Mouse (Mus musculus): Measurements from ENCODE around the gene Kif5a. TPM values are rescaled to one million over a fixed set of nuclear protein-coding genes. Genes with fewer than 3 reads are reported as not detected.
A peak's percentile ranks its signal among the peaks of the same experiment; 100 is the strongest.

The Kif5a gene
- polyA plus RNA-seq, 1 experiment from 2014 or later = 115 TPM

GRCm38 (mm10) chr10:127188465-127189115 lies 74.6 kb downstream of the Kif5a start:
- WGBS = under 1% methylated on average over 36 of the region's 46 CpGs
- Histone ChIP-seq H3K36me3 (ENCODE audit: control insufficient read depth, insufficient read depth, low read length) (peaks cover 13% of the 10 kb centered on the region), H3K4me2 (ENCODE audit: low read length) (peak overlapping the region; percentile 96), H3K4me1 (ENCODE audit: control insufficient read depth, insufficient read depth, low read depth, low read length) (peaks cover 22% of the 10 kb centered on the region), H3K27ac (ENCODE audit: low read depth, low read length) (peak overlapping the region; percentile 74), H3K4me3 (ENCODE audit: low read length) (peak overlapping the region; percentile 70), H3K9me3 (ENCODE audit: control insufficient read depth, low read length) (no peaks in the 10 kb centered on the region), H3K27me3 (replicated peaks; ENCODE audit: control insufficient read depth, insufficient read depth, low read length) (no peaks in the 10 kb centered on the region; the same call in 1 of the 2 replicates), H3K9ac (ENCODE audit: low read depth, low read length) (peak overlapping the region; percentile 87)
- ATAC-seq = peak; percentile 87

DNA sequence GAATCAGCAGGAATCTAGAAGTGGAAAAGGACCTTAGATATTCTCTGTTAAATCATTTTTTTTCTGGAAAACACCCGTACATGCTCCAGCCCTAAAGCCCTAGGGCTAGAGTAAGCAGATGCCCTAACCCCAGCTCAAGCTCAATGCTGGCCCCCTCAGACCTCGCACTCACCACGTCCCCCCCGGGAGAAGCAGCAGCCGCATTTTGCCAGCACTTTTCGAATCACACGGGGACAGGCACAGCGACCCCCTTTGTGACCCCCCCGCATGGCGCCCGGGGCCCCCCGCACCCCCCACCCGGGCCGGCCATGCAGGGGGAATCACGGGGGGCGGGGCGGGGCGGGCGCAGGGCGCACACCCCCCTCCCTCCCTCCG lies 75.1 kb downstream of the Kif5a start:
- under 1% methylated on average over 18 of the region's 21 CpGs for WGBS
- ATAC-seq = no peak
- peak overlapping the region; percentile 96 for H3K4me2 ChIP-seq (ENCODE audit: low read length)
- peaks cover 12% of the 10 kb centered on the region for H3K36me3 ChIP-seq (ENCODE audit: control insufficient read depth, insufficient read depth, low read length)
- H3K27ac ChIP-seq (ENCODE audit: low read depth, low read length) = peak overlapping the region; percentile 74
- H3K9ac ChIP-seq (ENCODE audit: low read depth, low read length) = peak overlapping the region; percentile 87
- H3K9me3 ChIP-seq (ENCODE audit: control insufficient read depth, low read length) = no peaks in the 10 kb centered on the region
- H3K4me1 ChIP-seq (ENCODE audit: control insufficient read depth, insufficient read depth, low read depth, low read length) = peaks cover 22% of the 10 kb centered on the region
- H3K4me3 ChIP-seq (ENCODE audit: low read length) = peak overlapping the region; percentile 70
- no peaks in the 10 kb centered on the region; the same call in 1 of the 2 replicates for H3K27me3 ChIP-seq (replicated peaks; ENCODE audit: control insufficient read depth, insufficient read depth, low read length)

DNA sequence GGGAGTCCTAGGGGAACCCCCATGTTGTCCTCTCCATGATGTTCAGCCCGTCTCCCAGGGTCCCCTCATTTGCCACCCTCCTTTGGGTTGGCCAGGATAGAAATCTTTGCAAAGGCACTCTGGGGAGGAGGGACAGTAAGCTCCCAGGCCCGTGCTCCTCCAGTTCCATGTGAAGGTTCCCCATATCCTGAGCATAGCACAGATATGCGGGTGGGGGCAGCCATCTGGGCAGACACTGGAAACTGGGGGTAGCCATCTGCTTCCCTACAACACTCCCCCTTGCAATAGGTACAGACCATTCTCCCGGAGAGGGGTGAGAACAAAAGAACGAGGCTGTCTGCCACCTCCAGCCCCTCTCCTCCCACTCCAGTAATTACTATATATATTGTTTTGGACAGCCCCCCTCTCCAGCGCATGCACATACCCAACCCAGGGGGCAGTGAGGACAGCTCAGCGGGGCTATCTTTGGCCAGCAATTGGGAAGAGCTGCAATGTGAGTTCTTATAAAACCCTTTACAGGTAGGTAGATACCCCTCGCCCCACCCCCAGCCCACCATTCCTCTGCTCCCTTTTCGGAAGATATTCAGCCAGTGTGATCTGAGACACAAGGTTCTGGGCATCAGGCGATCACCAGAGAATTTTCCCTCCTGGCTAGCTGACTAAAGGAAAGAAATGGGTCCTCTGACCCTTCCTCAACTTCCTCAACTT lies 75.6 kb downstream of the Kif5a start:
- Histone ChIP-seq H3K36me3 (ENCODE audit: control insufficient read depth, insufficient read depth, low read length) (peaks cover 7% of the 10 kb centered on the region), H3K27ac (ENCODE audit: low read depth, low read length) (0 out of 2 replicates have a peak overlapping the region, but pooled peaks have one; percentile 2), H3K4me2 (ENCODE audit: low read length) (peak overlapping the region; percentile 96), H3K4me1 (ENCODE audit: control insufficient read depth, insufficient read depth, low read depth, low read length) (peaks cover 22% of the 10 kb centered on the region), H3K4me3 (ENCODE audit: low read length) (peak overlapping the region; percentile 70), H3K9me3 (ENCODE audit: control insufficient read depth, low read length) (no peaks in the 10 kb centered on the region), H3K27me3 (replicated peaks; ENCODE audit: control insufficient read depth, insufficient read depth, low read length) (no peaks in the 10 kb centered on the region; the same call in 1 of the 2 replicates), H3K9ac (ENCODE audit: low read depth, low read length) (peak overlapping the region; percentile 87)
- ATAC-seq = peak; percentile 9; the same call in 1 of the 2 replicates
- WGBS = 29% methylated on average over 10 of the region's 10 CpGs

DNA sequence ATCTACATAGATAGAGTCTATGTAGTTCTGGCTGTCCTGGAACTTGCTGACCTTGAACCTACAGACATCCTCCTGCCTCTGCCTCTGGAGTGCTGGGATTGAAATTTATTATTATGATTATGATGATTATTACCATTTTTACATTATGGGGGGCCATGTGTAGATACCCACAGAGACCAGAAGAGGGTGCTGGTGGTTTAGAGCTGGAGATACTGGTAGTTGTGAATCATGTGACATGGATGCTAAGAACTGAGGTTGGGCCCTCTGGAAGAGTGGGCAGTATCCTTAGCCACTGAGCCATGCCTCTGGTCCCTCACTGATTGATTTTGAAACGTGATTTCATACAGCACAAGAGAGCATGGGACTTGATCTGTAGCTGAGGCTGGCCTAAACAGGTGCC lies 76.7 kb downstream of the Kif5a start:
- Histone ChIP-seq H3K9ac (ENCODE audit: low read depth, low read length) (no peak overlapping the region), H3K4me2 (ENCODE audit: low read length) (no peak overlapping the region), H3K36me3 (ENCODE audit: control insufficient read depth, insufficient read depth, low read length) (peaks cover 3% of the 10 kb centered on the region; the same call in 1 of the 2 replicates), H3K27me3 (replicated peaks; ENCODE audit: control insufficient read depth, insufficient read depth, low read length) (peaks cover 1% of the 10 kb centered on the region; the same call in 1 of the 2 replicates), H3K27ac (ENCODE audit: low read depth, low read length) (no peak overlapping the region), H3K9me3 (ENCODE audit: control insufficient read depth, low read length) (no peaks in the 10 kb centered on the region), H3K4me3 (ENCODE audit: low read length) (no peak overlapping the region), H3K4me1 (ENCODE audit: control insufficient read depth, insufficient read depth, low read depth, low read length) (peaks cover 22% of the 10 kb centered on the region)
- ATAC-seq = no peak
- 62% methylated on average over 1 of the region's 1 CpGs for WGBS

- no peaks in the 10 kb centered on the region for H3K9me3 ChIP-seq (ENCODE audit: control insufficient read depth, low read length)
- H3K27me3 ChIP-seq (replicated peaks; ENCODE audit: control insufficient read depth, insufficient read depth, low read length) = peaks cover 4% of the 10 kb centered on the region; the same call in 1 of the 2 replicates
- no peak for ATAC-seq
- H3K9ac ChIP-seq (ENCODE audit: low read depth, low read length) = no peak overlapping the region
- WGBS = 87% methylated on average over 15 of the region's 15 CpGs
- H3K4me3 ChIP-seq (ENCODE audit: low read length) = no peak overlapping the region
- no peaks in the 10 kb centered on the region for H3K36me3 ChIP-seq (ENCODE audit: control insufficient read depth, insufficient read depth, low read length)
- no peak overlapping the region for H3K4me2 ChIP-seq (ENCODE audit: low read length)
- H3K27ac ChIP-seq (ENCODE audit: low read depth, low read length) = no peak overlapping the region
- peaks cover 22% of the 10 kb centered on the region for H3K4me1 ChIP-seq (ENCODE audit: control insufficient read depth, insufficient read depth, low read depth, low read length)
Observed at GRCm38 (mm10) chr10:127185506-127185905, 77.6 kb downstream of the Kif5a start.

- Histone ChIP-seq H3K27ac (ENCODE audit: low read depth, low read length) (no peak overlapping the region), H3K4me3 (ENCODE audit: low read length) (no peak overlapping the region), H3K36me3 (ENCODE audit: control insufficient read depth, insufficient read depth, low read length) (no peaks in the 10 kb centered on the region), H3K4me2 (ENCODE audit: low read length) (no peak overlapping the region), H3K27me3 (replicated peaks; ENCODE audit: control insufficient read depth, insufficient read depth, low read length) (peaks cover 8% of the 10 kb centered on the region), H3K4me1 (ENCODE audit: control insufficient read depth, insufficient read depth, low read depth, low read length) (peaks cover 24% of the 10 kb centered on the region), H3K9me3 (ENCODE audit: control insufficient read depth, low read length) (no peaks in the 10 kb centered on the region), H3K9ac (ENCODE audit: low read depth, low read length) (no peak overlapping the region)
- ATAC-seq = no peak
- WGBS = 73% methylated on average over 9 of the region's 9 CpGs
Observed at GRCm38 (mm10) chr10:127185101-127185500, 78.0 kb downstream of the Kif5a start.

- peak overlapping the region; percentile 32 for H3K4me2 ChIP-seq (ENCODE audit: low read length)
- H3K9me3 ChIP-seq (ENCODE audit: control insufficient read depth, low read length) = no peaks in the 10 kb centered on the region
- WGBS = 12% methylated on average over 19 of the region's 20 CpGs
- H3K36me3 ChIP-seq (ENCODE audit: control insufficient read depth, insufficient read depth, low read length) = no peaks in the 10 kb centered on the region
- peak overlapping the region; percentile 9; the same call in 1 of the 2 replicates for H3K4me3 ChIP-seq (ENCODE audit: low read length)
- H3K4me1 ChIP-seq (ENCODE audit: control insufficient read depth, insufficient read depth, low read depth, low read length) = peaks cover 16% of the 10 kb centered on the region
- no peak overlapping the region for H3K27ac ChIP-seq (ENCODE audit: low read depth, low read length)
- peaks cover 18% of the 10 kb centered on the region for H3K27me3 ChIP-seq (replicated peaks; ENCODE audit: control insufficient read depth, insufficient read depth, low read length)
- H3K9ac ChIP-seq (ENCODE audit: low read depth, low read length) = peak overlapping the region; percentile 22; the same call in 1 of the 2 replicates
- no peak for ATAC-seq
Observed at GRCm38 (mm10) chr10:127183759-127184158, 79.4 kb downstream of the Kif5a start.

DNA sequence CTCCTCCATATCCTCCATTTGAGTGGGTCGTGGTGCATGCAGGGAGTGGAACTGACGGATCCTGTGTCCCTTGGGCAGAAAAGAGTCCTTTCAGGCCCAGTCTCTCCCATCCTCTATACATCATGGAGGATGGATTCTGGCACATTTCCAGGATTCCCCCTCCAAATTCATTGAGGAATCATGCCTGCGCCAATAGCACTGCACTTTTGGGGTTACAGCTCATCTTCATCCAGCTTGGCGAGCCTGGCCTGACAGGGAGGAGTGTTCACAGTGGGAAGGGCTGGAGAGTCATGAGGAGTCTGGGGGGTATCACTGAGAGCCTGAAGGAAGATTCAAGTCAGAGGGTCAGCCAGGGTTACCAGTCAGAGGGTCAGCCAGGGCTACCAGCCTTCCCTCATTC lies 80.5 kb downstream of the Kif5a start:
- ATAC-seq = no peak
- Histone ChIP-seq H3K27me3 (replicated peaks; ENCODE audit: control insufficient read depth, insufficient read depth, low read length) (peaks cover 24% of the 10 kb centered on the region), H3K4me1 (ENCODE audit: control insufficient read depth, insufficient read depth, low read depth, low read length) (peaks cover 21% of the 10 kb centered on the region), H3K36me3 (ENCODE audit: control insufficient read depth, insufficient read depth, low read length) (no peaks in the 10 kb centered on the region), H3K9ac (ENCODE audit: low read depth, low read length) (no peak overlapping the region), H3K4me3 (ENCODE audit: low read length) (no peak overlapping the region), H3K27ac (ENCODE audit: low read depth, low read length) (no peak overlapping the region), H3K4me2 (ENCODE audit: low read length) (no peak overlapping the region), H3K9me3 (ENCODE audit: control insufficient read depth, low read length) (no peaks in the 10 kb centered on the region)
- 81% methylated on average over 4 of the region's 4 CpGs for WGBS

DNA sequence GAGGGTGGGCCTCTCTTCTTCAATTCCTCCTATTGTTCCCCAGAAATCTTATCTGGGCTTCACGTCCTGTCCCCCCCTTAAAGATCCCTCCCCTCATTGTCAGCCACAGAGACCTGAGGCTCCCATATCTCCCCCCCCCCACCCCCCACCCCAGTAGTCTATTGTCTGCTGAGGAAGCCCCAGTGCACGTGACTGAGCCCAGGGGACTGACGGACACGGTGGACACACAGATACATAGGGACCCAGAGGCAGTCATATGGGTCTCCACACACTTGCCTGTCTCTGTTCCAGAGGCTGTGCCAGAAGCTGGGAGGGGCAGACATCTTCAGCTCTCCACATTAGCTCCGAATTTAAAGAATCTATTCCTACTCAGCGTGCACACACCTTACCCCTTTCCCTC lies 81.6 kb downstream of the Kif5a start:
- Histone ChIP-seq H3K36me3 (ENCODE audit: control insufficient read depth, insufficient read depth, low read length) (no peaks in the 10 kb centered on the region), H3K4me3 (ENCODE audit: low read length) (no peak overlapping the region), H3K9ac (ENCODE audit: low read depth, low read length) (no peak overlapping the region), H3K9me3 (ENCODE audit: control insufficient read depth, low read length) (no peaks in the 10 kb centered on the region), H3K4me2 (ENCODE audit: low read length) (no peak overlapping the region), H3K27ac (ENCODE audit: low read depth, low read length) (no peak overlapping the region), H3K4me1 (ENCODE audit: control insufficient read depth, insufficient read depth, low read depth, low read length) (peaks cover 21% of the 10 kb centered on the region), H3K27me3 (replicated peaks; ENCODE audit: control insufficient read depth, insufficient read depth, low read length) (peaks cover 28% of the 10 kb centered on the region)
- WGBS = 69% methylated on average over 6 of the region's 6 CpGs
- no peak for ATAC-seq
